Mouse (Mus musculus) frontal cortex, postnatal 10 days (tissue): ENCODE results near the gene Gm8246.
"Not testable (repeated sequence)": the region's sequence is repeated elsewhere in the genome, so short reads cannot be mapped to it uniquely, and the experiment has no call there.

ENCODE experiments used
- DNase-seq, 2 experiments: peaks; one replicate each; pipeline ENCODE4 v3.0.0; 2022; ENCODE audit warnings: low spot score in 2 of 2, mixed read lengths in 1 of 2

Gm8246 gene

DNA sequence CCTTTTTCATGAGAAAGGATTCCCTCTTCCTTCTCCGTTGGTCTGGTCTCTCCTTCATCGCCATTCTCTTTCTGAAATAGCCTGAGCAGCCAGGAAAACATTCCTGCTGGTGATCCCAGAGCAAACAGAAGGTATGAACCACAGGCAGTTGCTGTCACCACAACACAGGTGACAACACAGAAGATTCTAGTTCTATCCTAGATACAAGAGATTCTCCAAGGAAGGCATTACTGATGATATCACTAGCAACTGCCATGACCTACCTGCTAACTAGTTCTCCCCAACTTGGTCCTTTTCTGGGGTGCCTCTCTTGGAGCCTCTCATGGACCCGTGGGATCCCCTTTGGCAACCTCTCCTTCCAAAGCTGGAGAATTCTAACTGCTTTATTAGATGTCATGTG is at the start of gene Gm8246:
Gm8246 (minus strand) TSS at position 101 of the 400 bp plus-strand sequence.
- not testable (repeated sequence) for DNase-seq

DNA sequence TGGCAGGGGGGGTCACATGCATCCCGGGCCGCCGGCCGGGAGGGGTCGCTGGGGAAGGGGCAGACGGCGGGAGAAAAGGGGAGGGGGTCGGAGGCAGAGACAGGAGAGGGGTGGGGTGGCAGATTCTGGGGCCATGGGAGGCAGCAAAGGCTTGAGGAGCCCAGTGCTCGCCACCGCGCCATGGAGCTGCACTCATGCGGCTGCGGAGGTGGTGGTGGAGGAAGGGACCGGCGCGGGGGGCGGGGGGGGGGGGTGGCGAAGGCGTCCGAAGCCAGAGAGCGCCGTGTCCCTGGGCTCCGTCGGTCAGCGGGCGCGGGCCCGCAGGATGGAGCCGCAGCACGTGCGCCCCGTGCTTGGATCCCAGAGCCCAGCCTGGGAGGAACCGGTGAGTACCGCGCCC is 23.7 kb upstream of the Gm8246 start, which contains the start of gene Gm3488:
Gm3488 (plus strand) TSS at position 301 of the 400 bp plus-strand sequence.
- not testable (repeated sequence) for DNase-seq

DNA sequence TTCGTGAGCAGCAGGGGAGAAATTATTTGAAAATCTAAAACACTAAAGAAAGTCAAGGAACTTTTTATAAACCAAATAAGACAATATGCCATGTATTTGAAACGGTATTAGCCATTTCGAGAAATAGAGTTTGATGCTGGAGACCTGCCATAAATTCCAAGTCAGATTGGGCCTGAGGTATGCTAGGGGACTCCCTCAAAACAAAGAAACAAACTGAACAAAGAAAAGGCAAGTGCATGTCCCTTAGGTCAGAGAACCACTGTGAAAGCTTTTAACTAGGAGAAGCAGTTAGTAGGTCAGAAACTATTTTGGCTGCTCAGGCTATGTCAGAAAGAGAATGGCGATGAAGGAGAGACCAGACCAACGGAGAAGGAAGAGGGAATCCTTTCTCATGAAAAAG is 6.3 kb upstream of the Gm8246 start, which contains the start of gene Gm3187:
Gm3187 (plus strand) TSS at position 301 of the 400 bp plus-strand sequence.
- not testable (repeated sequence) for DNase-seq

DNA sequence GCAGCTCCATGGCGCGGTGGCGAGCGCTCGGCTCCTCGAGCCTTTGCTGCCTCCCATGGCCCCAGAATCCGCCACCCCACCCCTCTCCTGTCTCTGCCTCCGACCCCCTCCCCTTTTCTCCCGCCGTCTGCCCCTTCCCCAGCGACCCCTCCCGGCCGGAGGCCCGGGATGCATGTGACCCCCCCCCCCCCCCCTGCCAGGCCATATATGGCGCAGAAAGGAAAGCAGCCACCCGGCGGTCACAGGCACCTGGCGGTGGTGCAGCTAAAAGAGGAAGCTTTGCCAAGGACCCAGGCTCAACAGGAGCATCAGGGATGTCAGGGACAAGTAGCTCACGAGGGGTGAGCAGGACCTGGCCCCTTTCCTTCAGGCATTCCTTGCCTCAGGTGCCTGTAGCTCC is 17.2 kb downstream of the Gm8246 start:
- DNase-seq, result not testable (repeated sequence)

DNA sequence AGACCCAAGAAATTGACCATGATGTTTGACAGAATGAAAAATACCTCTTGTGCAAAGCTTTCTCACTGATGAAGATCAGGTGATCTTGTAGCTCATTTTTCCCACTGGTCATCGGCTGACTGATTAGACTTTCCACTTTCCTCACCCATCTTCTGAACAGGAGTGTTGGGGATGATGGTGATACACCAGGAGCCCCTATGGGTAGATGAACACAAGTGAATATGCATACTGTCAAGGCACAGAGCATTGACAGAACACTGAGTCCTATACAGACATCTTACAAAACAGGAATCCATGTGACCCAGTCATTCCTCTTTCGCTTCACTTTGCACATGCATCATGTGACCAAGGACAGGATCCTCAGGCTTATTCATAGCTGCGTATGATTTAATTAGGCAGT is 22.3 kb downstream of the Gm8246 start, which contains the start of gene Gm3194:
Gm3194 (minus strand) TSS at position 101 of the 400 bp plus-strand sequence.
- DNase-seq, result not testable (repeated sequence)
